Mouse (Mus musculus) cerebellum, postnatal 36 days (tissue): ENCODE measurements around the gene Git2.

ENCODE experiments used
- DNase-seq, 2 experiments: peaks; one replicate each; pipeline ENCODE4 v3.0.0; 2021 to 2022; ENCODE audit warnings: mixed read lengths in 2 of 2

Gene Git2

GRCm38 (mm10) chr5:114761980-114762379 lies 13.3 kb downstream of the Git2 start:
- no peak for DNase-seq

- DNase-seq: no peak
Measured at GRCm38 (mm10) chr5:114759536-114760090, 15.7 kb downstream of the Git2 start.

- DNase-seq: peak; percentile 93 to 95
Measured at GRCm38 (mm10) chr5:114753384-114753783, 21.9 kb downstream of the Git2 start.

GRCm38 (mm10) chr5:114752397-114752796 lies 22.9 kb downstream of the Git2 start:
- DNase-seq: no peak

GRCm38 (mm10) chr5:114750325-114750724 lies 25.0 kb downstream of the Git2 start:
- DNase-seq: no peak

- DNase-seq: no peak
Measured at GRCm38 (mm10) chr5:114747521-114747920, 27.8 kb downstream of the Git2 start.

GRCm38 (mm10) chr5:114746886-114747285 lies 28.4 kb downstream of the Git2 start:
- no peak for DNase-seq

GRCm38 (mm10) chr5:114745581-114745980 lies 29.7 kb downstream of the Git2 start:
- peak in 1 of 2 experiments; percentile 57 for DNase-seq

- no peak for DNase-seq
Measured at GRCm38 (mm10) chr5:114743697-114744090, 31.6 kb downstream of the Git2 start.

GRCm38 (mm10) chr5:114742998-114743696 lies 32.2 kb downstream of the Git2 start:
- DNase-seq: peak; percentile 66 to 71

- DNase-seq: no peak
Measured at GRCm38 (mm10) chr5:114742572-114742971, 32.7 kb downstream of the Git2 start.

- DNase-seq: no peak
Measured at GRCm38 (mm10) chr5:114740595-114740994, 34.7 kb downstream of the Git2 start.

GRCm38 (mm10) chr5:114738707-114739241 lies 36.5 kb downstream of the Git2 start:
- DNase-seq: peak; percentile 58 to 63

- peak in 1 of 2 experiments; percentile 55 for DNase-seq
Measured at GRCm38 (mm10) chr5:114737090-114737887, 38.0 kb downstream of the Git2 start.

GRCm38 (mm10) chr5:114733606-114734005 lies 41.7 kb downstream of the Git2 start:
- no peak for DNase-seq

GRCm38 (mm10) chr5:114731969-114732368 lies 43.3 kb downstream of the Git2 start:
- DNase-seq: peak in 1 of 2 experiments; percentile 37

GRCm38 (mm10) chr5:114731498-114731897 lies 43.8 kb downstream of the Git2 start:
- no peak for DNase-seq

GRCm38 (mm10) chr5:114730129-114730528 lies 45.2 kb downstream of the Git2 start:
- no peak for DNase-seq

- no peak for DNase-seq
Measured at GRCm38 (mm10) chr5:114728160-114728559, 47.2 kb downstream of the Git2 start.

GRCm38 (mm10) chr5:114722846-114723245 lies 52.5 kb downstream of the Git2 start:
- no peak for DNase-seq

GRCm38 (mm10) chr5:114721969-114722368 lies 53.3 kb downstream of the Git2 start:
- no peak for DNase-seq

GRCm38 (mm10) chr5:114720784-114721183 lies 54.5 kb downstream of the Git2 start:
- DNase-seq: no peak

- peak in 1 of 2 experiments; percentile 37 for DNase-seq
Measured at GRCm38 (mm10) chr5:114719928-114720270, 55.4 kb downstream of the Git2 start.
